Mouse (Mus musculus): ENCODE measurements around the gene Zfp784.

DNA sequence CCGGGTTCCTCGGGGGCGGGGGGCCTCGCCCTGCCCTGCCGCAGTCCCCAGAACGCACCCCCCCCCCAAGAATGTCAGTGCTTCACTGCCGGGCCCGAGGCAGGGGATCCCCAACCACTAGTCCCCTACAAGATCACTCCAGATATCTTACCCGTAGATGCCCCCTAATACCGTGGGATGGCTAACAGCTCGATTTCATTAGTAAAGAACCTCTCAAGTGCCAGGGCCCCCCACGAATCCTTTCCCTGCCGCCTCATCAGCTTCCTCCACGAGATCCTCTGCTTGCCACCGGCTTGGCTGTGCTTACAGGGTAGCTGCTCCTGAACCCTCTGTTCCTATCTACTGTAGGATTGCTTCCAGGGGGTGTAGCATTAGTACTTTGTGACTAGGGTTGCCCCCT lies 17.6 kb downstream of the Zfp784 start:
- TF ChIP-seq GATA1 (IDR thresholded peaks at IDR 0.05; ENCODE audit: low read length): no peak
- TF ChIP-seq TAL1 (IDR thresholded peaks at IDR 0.05; ENCODE audit: low read length): no peak

Measured in erythroblast, embryonic 14.5 days (primary cell).